Mouse (Mus musculus) neural tube, embryonic 10.5 days (tissue): ENCODE measurements at regions not wholly inside any gene's neighbourhood (a gene's known extent, or its start where the extent isn't known, plus 50 kb on each side); places are given as distances from the start of the nearest gene placed in this dataset.

Experiments
- DNase-seq: peaks from one replicate; pipeline ENCODE4 v3.0.0-alpha.2; 2017; ENCODE audit warnings: low spot score; ENCODE audit errors: extremely low spot score

- no peak for DNase-seq
Measured at GRCm38 (mm10) chr6:51002713-51003112, 348.5 kb upstream of the Npvf start.

GRCm38 (mm10) chr6:51006074-51006591 lies 351.9 kb upstream of the Npvf start:
- DNase-seq: no peak

- DNase-seq: no peak
Measured at GRCm38 (mm10) chr6:51009526-51010340, 355.5 kb upstream of the Npvf start.

GRCm38 (mm10) chr6:51010536-51010935 lies 356.3 kb upstream of the Npvf start:
- DNase-seq: no peak

- DNase-seq: no peak
Measured at GRCm38 (mm10) chr6:51012086-51012830, 358.0 kb upstream of the Npvf start.

GRCm38 (mm10) chr6:51015735-51016134 lies 361.5 kb upstream of the Npvf start:
- DNase-seq: no peak

- no peak for DNase-seq
Measured at GRCm38 (mm10) chr6:51016441-51017070, 362.3 kb upstream of the Npvf start.

- no peak for DNase-seq
Measured at GRCm38 (mm10) chr6:51017260-51017999, 363.2 kb upstream of the Npvf start.

- DNase-seq: no peak
Measured at GRCm38 (mm10) chr6:51021206-51021605, 367.0 kb upstream of the Npvf start.

- no peak for DNase-seq
Measured at GRCm38 (mm10) chr6:51023361-51023760, 369.1 kb upstream of the Npvf start.

GRCm38 (mm10) chr6:51024756-51025155 lies 370.5 kb upstream of the Npvf start:
- no peak for DNase-seq

GRCm38 (mm10) chr6:51025411-51025810 lies 371.2 kb upstream of the Npvf start:
- no peak for DNase-seq

GRCm38 (mm10) chr6:51027296-51027695 lies 373.1 kb upstream of the Npvf start:
- DNase-seq: no peak

- DNase-seq: no peak
Measured at GRCm38 (mm10) chr6:51029516-51029915, 375.3 kb upstream of the Npvf start.

GRCm38 (mm10) chr6:51029953-51030352 lies 375.7 kb upstream of the Npvf start:
- no peak for DNase-seq

GRCm38 (mm10) chr6:51033835-51034234 lies 379.6 kb upstream of the Npvf start:
- no peak for DNase-seq

- no peak for DNase-seq
Measured at GRCm38 (mm10) chr6:51036074-51036473, 381.8 kb upstream of the Npvf start.

GRCm38 (mm10) chr6:51036553-51036952 lies 382.3 kb upstream of the Npvf start:
- DNase-seq: no peak

GRCm38 (mm10) chr6:51036956-51037355 lies 382.7 kb upstream of the Npvf start:
- DNase-seq: no peak

GRCm38 (mm10) chr6:51039486-51040180 lies 385.4 kb upstream of the Npvf start:
- DNase-seq: no peak

GRCm38 (mm10) chr6:51043970-51044369 lies 388.5 kb upstream of the Nfe2l3 start:
- DNase-seq: no peak
